Mouse (Mus musculus): ENCODE results near the gene Focad.

Focad gene

DNA sequence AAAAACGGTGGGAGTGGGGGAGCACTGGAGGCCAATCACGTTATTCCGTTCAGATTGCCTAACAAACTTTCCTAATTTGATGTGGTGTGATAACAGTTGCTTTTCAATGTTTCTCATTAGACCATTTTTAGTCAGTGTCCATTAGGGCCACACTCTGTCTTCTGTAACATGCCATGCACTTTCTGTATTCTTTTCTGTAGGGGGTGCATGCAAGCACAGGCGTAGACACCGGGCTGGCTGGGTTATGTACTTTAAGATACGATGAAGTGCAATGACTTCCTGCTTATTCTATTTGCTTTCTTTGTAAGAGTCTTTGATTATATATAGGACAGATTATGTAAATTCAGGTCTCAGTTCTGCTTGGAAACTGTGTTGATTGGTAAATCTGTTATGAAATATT, 116.2 kb downstream of the Focad start:
- DNase-seq (ENCODE audit: low read depth, low spot score), result no peak

DNA sequence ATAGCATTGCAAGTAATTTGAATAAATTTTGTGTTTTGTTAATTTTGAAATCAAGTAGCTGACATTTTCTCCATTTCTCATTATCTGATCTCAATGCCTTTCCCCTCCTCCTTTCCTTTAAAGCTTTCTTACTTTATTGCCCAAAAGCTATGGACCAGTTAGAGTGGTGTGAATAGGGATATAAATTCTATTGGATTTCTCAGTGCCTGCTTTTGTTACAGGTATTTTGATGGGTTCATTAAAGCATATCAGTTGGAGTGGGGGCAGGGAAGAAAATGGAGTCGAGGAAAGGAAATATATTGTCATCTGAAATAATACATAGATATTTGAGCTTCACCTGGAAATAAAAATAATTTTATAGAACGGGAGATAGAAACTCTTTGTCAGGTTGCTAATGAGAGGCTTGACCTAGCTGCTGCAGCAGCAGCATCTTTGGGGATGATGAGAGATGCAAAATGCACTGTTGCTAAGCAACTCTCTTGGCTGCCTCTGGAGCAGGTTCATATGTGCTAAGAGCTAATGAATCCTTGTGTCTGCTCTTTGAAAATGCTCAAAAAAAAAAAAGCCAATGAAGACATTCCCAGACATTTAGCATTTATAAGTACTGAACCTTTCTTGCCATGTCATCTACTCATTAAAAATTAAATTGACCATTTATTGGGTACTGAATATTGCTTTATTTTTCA, 116.9 kb downstream of the Focad start:
- no peak for DNase-seq (ENCODE audit: low read depth, low spot score)

DNA sequence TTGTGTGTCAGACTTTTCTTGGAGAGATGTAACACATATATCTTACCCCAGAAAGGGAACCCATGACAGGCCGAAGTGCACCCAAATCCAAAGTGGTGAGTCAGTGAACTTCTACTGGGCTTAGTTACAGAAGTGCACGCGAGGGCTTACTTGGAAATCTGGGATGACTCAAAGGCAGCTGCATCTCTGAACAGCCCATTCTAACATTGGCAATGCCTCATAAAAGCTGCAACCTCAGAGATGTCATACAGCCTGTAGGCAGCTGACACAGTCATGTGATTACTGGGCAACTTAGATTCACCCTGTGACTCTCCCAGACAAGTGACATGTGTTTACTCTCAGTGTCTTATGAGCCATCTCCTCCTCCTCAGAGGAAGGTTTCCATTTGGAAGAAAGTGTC, 119.5 kb downstream of the Focad start:
- DNase-seq (ENCODE audit: low read depth, low spot score), result peak; percentile 97

DNA sequence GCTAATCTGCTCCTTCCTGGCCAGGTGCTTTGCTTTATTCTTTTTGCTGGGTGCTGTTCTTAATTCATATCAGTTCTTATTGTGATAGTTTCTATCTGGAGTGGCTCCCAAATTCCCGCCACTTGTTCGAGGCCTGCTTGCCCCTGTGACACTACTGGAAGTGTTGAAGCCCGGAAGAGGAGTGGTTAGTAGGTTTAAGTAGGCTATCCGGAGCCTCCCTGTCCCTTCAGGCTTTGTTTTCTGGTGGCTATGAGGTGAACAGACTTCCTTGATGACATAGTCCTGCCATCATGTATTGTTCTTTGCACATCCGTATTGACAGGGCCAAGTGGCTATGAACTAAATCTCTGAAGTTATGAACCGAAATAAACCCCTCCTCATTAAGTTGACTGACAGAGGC, 123.9 kb downstream of the Focad start:
- DNase-seq (ENCODE audit: low read depth, low spot score), result no peak

DNA sequence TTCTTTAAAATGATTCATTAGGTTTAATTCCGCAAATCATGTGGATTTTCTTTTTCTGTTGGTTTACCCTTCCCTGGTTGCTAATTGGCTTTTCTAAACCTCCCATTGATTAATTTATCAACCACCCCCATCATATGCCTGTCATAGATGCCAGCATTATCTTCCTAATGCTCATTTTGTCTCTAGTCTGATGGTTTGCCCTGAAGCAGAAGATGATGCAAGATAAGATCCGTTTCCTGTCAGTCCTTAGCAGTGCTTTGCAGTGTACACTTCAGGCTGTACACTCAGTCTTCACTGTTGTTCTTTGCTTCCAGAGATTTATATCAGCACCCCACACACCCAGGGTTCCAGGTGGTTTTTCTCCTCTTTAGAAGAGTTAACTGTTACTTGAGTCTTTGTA, 124.4 kb downstream of the Focad start:
- DNase-seq (ENCODE audit: low read depth, low spot score), result no peak

DNA sequence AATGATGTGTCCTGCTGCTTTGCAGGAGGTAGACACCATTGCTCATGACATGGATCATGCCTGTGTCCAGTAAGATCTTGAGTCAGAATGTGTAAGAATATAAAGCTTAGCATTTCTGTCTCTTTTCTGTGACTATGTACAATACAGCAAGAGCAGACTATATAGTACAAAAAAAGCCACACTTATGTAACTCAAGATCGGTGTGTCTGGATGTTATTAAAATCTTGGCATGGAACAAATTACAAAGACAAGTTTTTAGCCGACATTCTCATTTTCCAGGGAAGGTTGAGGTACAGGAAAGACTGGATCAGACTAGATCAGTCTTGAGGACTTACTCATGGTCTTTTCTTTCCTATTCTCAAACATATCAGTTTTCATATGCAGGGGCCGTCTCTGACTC, 136.9 kb downstream of the Focad start:
- no peak for DNase-seq (ENCODE audit: low read depth, low spot score)

DNA sequence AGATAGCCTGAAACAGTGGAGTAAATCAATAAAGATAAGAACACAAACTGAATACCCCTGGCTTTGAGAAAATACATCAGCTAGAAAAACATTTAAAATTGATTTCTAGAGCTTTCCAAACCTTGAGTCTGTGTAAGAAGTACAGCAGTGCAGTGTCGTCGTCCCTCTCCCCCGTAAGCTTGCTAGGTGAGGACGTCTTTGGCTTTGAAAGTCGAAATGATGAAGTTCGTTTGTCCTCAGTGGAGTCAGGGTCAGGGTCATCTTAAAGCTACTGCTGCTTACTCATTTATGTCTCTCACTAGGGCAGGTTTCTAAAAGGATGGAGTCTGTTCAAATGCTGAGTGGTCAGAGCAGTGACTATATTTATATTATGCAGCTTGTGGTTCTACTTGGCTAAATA, 141.5 kb downstream of the Focad start:
- no peak for DNase-seq (ENCODE audit: low read depth, low spot score)

DNA sequence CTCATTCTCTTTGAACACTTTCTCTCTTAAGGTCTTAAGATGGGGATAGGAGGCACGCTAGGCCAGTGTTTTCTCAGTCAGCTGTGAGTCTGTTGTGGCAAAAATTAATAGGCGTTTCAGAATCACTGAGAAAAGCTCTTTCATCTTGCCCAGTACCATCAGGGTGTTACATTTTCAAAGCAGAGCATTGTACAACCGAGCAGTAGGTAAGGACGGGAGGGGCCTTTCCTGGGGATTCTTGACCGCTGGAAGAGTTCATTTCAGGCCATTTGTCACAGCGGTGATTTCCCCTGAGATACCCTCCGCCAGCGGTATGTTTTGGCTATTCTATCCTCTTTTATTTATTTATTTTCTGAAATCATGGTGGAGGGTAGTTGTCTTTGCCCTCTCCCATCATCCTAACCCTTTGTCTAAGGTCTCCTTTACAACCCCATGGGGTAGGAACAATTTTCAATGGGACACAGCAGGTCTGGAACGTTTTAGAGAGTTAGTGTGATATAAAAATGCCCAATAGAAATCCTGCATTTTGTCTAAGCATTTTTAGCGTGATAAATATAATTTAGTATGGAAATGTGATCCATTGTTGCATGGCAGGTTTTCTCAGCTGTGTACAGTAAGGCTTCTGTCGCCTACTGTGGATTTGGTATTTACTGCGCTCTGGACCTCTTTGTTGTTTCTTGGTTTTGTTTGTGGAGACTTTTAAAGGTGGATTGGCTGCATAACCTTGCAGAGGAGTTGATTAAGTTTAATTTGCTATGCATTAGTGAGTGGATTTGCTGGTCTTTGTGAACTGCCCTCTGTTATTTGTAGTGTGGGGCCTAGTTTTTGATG, 142.7 kb downstream of the Focad start:
- no peak for DNase-seq (ENCODE audit: low read depth, low spot score)

DNA sequence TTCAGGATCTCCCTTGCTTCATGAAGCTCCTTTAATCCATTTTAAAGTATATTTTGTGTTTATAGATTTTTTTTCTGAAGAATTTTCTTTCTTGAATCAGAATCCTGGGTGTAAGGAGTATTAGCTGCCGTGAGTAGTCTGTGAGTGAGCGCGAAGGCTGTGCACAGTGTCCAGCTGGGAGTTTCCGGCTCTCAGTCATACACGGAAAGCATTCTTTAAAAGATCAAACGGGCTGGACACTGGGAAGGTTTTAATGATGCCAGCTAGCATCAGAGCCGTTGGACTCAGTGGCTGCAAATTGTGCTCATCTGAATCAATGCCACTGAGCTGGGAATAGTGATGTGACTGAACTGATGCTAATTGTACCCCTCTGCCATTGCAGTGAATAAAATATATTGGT, 143.9 kb downstream of the Focad start:
- no peak for DNase-seq (ENCODE audit: low read depth, low spot score)

DNA sequence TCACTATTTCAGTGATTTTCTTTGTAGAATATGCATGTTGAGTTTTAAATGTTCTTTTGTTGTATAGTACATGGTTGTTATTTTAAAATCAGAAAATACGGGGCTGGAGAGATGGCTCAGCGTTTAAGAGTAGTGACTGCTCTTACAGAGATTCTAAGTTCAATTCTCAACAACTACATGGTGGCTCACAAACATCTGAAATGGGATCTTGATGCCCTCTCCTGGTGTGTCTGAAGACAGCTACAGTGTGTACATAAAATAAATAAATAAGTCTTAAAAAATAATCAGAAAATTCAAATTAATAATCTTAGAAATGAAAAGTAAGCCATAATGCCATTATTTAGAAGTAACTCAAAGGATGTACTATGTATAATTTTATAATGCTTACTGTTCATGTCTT, 149.4 kb downstream of the Focad start:
- peak; percentile 24 for DNase-seq (ENCODE audit: low read depth, low spot score)

DNA sequence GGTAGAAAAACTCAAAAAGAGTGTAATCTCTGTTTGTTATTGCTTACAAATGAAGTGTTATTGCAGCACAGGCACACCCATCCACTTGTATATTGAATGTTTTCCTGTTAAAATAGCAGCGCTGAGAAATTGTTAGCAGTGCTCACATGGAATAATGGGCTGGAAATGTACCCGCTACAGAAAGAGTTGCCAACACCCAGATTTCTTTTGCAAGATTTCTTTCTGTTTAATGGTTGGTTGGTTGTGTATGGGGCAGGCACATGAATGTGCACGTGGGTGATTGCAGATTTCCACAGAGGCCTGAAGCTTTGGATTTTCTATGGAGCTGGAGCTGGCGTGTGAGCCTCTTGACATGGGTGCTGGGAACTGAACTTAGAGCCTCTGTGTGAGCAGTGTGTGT, 151.1 kb downstream of the Focad start:
- DNase-seq (ENCODE audit: low read depth, low spot score), result no peak

DNA sequence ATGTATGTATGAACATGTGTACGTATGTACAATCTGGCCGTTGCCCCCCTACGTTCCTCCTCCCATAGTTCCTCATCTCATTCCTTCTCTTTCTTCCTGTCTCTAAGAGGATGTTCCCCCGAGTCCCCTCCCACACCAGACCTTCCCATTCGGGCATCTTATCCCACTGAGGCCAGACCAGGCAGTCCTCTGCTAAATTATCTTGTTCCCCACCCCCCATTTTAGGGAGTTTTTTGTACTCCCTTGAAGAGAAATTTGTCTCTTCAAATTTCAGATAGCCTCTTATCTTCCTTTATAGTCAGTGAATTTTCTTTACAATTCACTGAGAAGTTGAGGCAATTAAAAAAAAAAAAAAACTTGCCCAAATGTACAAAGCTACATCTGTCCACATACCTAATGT, 166.9 kb downstream of the Focad start:
- no peak for DNase-seq (ENCODE audit: low read depth, low spot score)

DNA sequence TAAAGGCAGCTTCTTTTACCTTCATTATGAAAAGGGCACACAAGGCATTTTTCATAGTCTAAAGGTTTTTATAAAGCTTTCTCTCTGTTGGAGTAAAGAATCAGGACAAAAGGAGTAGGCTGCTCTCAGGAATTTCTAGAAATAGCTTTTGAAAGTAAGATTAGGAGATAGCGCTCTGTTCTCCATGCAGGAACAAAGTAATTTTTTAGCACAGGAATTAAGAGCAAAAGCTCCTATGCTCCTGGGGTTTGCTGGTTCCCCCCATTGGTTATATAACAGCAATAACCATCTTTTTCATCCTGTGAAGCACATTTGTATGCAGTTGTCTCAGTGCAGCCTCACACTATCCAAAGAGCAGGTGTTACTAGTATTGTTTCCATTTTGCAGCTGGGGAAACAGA, 170.1 kb downstream of the Focad start:
- DNase-seq (ENCODE audit: low read depth, low spot score), result no peak

DNA sequence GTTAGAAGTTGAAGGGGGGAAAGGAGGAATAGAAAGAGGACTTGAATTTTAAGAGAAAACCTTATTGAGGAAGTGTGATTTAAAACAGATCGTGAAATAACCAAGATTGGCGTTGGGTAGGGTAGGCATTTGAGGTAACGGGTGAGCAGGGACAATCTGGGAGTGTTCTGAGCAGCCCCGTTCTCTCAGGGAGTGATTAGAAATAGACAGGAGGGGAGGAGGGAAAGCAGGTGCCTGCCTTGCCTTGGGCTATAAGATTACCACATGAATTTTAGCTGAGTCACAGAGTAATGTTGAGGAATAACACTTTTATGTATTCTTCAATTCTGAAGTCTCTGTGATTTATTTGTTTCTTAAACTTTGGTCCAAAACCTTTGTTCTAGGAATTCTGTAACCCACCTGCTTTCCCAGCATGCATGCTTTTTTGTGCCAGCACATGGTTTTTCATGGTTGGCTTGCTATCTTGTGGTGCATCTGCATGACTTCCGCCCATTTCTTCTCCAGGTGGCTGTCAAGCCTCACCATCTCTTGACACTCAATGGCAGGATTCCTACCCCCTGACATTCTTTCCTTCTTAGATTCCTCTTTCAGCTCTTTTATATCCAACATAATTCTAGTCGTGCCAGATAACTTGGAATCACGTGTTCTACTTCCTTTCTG, 176.1 kb downstream of the Focad start:
- DNase-seq (ENCODE audit: low read depth, low spot score), result peak; percentile 25

DNA sequence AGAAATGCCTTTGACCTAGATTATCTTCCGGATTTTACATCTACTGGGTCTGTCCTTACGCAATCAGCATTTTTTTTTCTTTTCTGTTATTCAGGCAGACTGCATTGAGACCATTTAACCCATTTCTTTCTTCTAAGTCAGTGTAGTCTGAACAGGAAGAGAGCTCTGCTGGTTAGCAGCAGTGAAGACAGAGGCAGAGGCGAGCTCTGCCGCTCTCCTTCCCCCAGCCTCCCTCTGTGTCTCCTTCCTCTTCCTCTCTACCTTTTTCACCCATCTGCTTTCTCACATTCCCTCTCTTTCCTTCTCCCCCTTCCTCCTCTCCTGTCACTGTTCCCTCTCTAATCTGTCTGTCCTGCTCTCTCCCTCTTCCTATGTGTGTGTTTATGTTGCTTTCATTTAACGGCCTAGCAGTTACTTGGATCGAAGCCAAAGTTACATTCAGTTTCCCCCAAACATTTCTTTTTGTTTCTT, 181.2 kb downstream of the Focad start:
- no peak for DNase-seq (ENCODE audit: low read depth, low spot score)

DNA sequence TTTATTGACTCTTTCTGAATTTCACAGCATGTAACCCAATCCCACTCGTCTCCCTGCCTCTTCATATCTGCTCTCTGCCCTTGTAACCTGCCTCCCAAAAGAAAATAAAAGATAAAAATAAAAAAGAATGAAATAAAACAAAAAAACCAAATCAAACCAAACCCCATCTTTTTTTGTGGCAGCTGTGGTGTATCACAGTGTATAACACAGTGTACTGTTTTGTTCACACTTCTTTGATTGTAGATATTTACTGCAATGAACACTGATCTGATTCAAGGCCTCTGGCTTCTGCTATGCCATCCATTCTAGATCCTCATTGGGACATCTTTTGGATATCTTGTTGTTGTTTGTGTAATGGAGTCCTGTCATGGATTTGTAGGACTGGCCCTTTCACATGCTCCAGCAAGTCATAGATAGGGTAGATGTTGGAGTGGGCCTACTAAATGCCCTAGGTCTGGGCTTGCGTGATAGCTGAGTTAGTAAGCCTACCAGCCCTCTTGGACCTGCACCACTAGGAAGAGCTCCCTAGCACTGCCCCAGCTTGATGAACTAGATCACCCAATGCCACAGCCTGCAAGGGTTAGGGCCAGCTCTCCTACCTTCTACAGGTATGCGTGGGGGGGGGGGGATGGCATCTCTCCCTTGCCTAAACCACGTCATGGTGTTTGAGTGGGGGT, 181.8 kb downstream of the Focad start:
- DNase-seq (ENCODE audit: low read depth, low spot score), result no peak

DNA sequence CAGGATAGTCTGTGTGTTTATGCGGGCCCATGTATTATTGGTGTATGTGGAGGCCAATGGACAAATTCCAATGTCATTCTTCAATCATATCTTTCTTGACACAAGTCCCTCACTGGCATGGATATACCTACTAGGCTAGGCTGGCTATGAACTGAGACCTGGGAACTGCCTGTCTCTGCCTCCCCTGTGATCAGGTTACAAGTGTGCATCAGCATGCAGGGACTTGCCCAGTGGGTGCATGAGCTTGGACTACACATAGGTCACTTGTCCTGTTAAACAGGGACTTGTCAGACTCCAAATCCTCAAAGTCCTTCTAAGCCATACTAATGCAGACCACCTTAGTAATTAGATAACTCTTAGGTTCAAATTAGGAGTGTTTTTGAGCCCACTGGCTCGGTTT, 184.1 kb downstream of the Focad start:
- DNase-seq (ENCODE audit: low read depth, low spot score), result no peak

DNA sequence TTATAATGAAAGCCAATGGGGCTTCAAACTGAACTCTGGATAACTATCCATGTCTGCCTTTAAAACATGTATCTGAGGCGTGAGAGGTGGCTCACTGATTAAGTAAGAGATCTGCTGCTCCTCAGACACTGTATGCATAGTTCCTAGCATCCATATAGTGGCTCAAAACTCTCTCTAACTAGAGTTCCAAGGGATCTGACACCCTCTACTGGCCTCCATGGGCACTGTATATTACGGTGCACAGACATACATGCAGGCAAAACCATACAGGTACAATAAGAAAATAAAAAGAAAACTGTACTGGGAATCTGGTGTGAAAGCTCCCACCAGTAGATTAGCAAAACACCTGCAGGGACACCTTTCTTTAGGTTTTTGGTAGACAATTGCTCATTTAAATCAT, 186.1 kb downstream of the Focad start:
- no peak for DNase-seq (ENCODE audit: low read depth, low spot score)

DNA sequence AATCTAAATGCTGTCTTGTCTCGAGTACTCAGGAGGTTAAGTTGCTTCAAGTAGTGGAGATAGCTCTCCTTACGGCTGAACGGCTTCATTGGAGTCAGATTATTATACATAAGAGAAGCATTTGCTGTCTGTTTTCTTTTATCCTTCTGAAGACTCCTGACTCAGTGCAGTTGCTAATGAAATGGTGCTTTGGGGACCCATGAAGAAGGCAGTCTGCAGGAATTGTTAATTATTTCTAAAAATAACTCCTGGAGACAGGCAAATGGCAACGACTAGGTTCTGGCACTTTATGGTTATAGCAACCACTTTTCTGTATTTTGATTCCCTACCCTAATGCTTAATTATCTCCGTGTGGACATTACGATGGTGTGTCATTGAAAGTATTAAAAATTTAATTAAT, 201.1 kb downstream of the Focad start:
- DNase-seq (ENCODE audit: low read depth, low spot score), result no peak

DNA sequence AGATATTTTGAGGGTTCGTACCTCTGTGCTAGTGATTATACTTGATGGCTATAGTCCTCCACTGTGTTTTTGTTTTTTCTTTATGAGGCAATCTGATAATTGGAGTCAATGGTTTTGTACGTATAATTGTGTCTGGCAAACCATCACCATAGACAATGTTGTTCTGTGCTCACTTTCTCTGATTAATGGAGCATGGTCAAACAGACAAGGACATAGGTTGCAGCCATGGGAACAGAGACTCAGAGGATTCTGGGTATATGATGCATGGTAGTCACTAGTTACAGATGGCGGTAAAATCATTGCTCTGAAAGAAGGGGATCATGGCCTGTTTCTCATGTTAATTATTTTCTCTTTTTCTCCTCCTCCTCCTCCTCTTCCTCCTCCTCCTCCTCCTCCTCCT, 205.1 kb downstream of the Focad start:
- no peak for DNase-seq (ENCODE audit: low read depth, low spot score)

DNA sequence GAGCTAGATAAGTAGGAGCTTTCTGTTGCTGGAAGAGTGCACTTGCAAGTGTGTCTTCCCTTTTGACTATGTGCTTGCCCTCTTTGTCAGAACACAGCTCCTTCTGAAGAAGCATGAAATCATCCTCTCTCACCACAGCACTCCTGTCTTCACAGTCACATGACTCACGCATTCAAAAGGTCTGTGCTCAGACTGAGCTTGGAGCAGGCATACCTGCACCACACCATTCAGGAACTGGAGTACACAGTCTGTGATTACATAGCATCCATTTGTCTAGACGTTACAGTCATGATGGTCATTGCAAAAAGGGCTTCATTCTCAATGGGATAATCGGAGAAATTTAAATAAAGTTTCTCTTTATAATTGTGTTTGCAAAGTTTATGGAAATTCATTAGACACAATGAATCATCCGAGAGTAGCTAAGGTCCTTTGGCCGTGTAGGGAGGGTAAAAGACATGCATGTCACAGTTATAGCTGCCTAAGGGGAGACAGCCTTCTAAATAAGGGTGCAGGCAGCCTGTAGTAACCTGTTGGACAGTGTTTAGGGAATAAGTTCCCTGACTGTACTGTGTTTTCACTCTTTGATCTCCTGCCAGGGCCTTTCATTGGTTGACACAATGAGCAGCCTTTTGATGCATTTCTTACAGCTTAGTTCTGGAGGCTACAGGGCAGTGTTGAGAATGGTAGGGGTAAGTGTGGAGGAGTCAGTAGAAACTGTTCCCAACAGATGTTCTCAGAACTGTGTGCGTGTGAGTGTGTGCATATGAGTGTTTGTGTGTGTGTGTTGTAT, 206.6 kb downstream of the Focad start:
- no peak for DNase-seq (ENCODE audit: low read depth, low spot score)

Measured in 3T3-L1 (cell line).